Comparison of ENCODE assay signal across 8 mouse cellular contexts in genomic region chr17:37203206-37203916, GRCm38 (mm10). TPM values are rescaled to one million over a fixed set of nuclear protein-coding genes. Genes with fewer than 3 reads are reported as not detected.
DNase-seq lines count a peak whose midpoint lies in the region; ATAC-seq and TF ChIP-seq lines count a peak whose summit lies in the region.

No protein-coding gene starts in this region.

- POLR2A ChIA-PET in Patski (lab: Charles Lee): interaction anchor here (0.7 kb wide), 1 partner anchor 120 kb away, joined by 6 read pairs; no protein-coding TSS in a partner anchor

- peak; percentile 28 for DNase-seq in Patski (ENCODE audit: low read depth, low spot score)
- DNase-seq in cerebellum, adult 9-10 months: peak; percentile 78
- peak; percentile 54 to 82 for DNase-seq in frontal cortex, postnatal 10 days (ENCODE audit: low spot score in 2 of 2)
- DNase-seq in hindlimb bud, embryonic 11.5 days (ENCODE audit: extremely low spot score, low read depth, low spot score): peak; percentile 81
- DNase-seq in left cerebral cortex, adult 18-20 months (ENCODE audit: low spot score in 2 of 2): peak; percentile 85 to 90
- DNase-seq in mesoderm, embryonic 11.5 days (ENCODE audit: low read depth, low spot score): peak; percentile 86
- DNase-seq in right cerebral cortex, postnatal 36 days (ENCODE audit: low spot score in 2 of 2): peak; percentile 76
- peak; percentile 50 for DNase-seq in yolk sac, embryonic 10.5 days (ENCODE audit: low spot score)

- CTCF ChIA-PET in Patski (lab: Charles Lee): interaction anchor here (0.6 to 5.9 kb wide), 19 partner anchors 9 to 311 kb away, joined by 3 to 53 read pairs (median 4); partner anchors contain the start of genes Olfr90 and Ubd

- in situ Hi-C loops in Patski (cut with MboI; ENCODE audit: low pct_unique_long_range_greater_than_20kb): loop anchor here (5.0 kb wide), 2 partner anchors 121 to 311 kb away; partner anchors contain the start of gene Trim40

- peaks cover 19% of the 10 kb centered on the region for H3K27me3 ChIP-seq in Patski

- peak; percentile 98 for TF ChIP-seq CTCF in Patski (IDR thresholded peaks at IDR 0.05)

- ATAC-seq in Patski: peak; percentile 88

RNA-seq across cellular contexts. Expression of gene Olfr94, which starts 2.6 kb away (rescaled TPM):
- polyA plus RNA-seq in Patski (2021): not detected
- total RNA-seq in left cerebral cortex, adult 18-20 months (2021): not detected

RNA-seq across cellular contexts. Expression of gene Olfr95, which starts 9.6 kb away (rescaled TPM):
- not detected for polyA plus RNA-seq in Patski (2021)
- not detected for total RNA-seq in left cerebral cortex, adult 18-20 months (2021)

RNA-seq across cellular contexts. Expression of gene Ubd, which starts 9.7 kb away (rescaled TPM):
- 0.06 TPM for polyA plus RNA-seq in Patski (2021)
- not detected for total RNA-seq in left cerebral cortex, adult 18-20 months (2021)

RNA-seq across cellular contexts. Expression of gene Olfr96, which starts 16.6 kb away (rescaled TPM):
- not detected for polyA plus RNA-seq in Patski (2021)
- not detected for total RNA-seq in left cerebral cortex, adult 18-20 months (2021)

RNA-seq across cellular contexts. Expression of gene Olfr97, which starts 33.8 kb away (rescaled TPM):
- polyA plus RNA-seq in Patski (2021): not detected
- not detected for total RNA-seq in left cerebral cortex, adult 18-20 months (2021)

Comparison
In these comparisons a context has a peak if more than half of its experiments do, and no peak if none do; other contexts are left out.
1. Peak in every context shown above with its lines: DNase-seq and ATAC-seq.
2. DNase-seq: peak in every context shown above with its lines; median percentile 88 in left cerebral cortex, adult 18-20 months; 86 in mesoderm, embryonic 11.5 days; 81 in hindlimb bud, embryonic 11.5 days; 78 in cerebellum, adult 9-10 months; 76 in right cerebral cortex, postnatal 36 days; 68 in frontal cortex, postnatal 10 days; 50 in yolk sac, embryonic 10.5 days; 28 in Patski.